Mouse (Mus musculus) midbrain, embryonic 14.5 days (tissue): ENCODE measurements around the gene Grin2a. TPM values are rescaled to one million over a fixed set of nuclear protein-coding genes. Genes with fewer than 3 reads are reported as not detected.

ENCODE experiments used
- ATAC-seq: fragments of 200-750 bp; cut with Nextera tagmentation; 2 replicates; pipeline ENCODE4 v1.8.0; 2017; ENCODE audit warnings: moderate number of reproducible peaks, moderate library complexity; ENCODE audit not compliant: low FRiP score, low TSS enrichment
- DNase-seq: peaks from one replicate; pipeline ENCODE4 v3.0.0-alpha.2; 2015
- H3K27ac ChIP-seq: fragments of 300-500 bp; sonication (generic); replicated peaks from 2 replicates; pipeline ENCODE4 v1.5.1; 2014; ENCODE audit warnings: mild to moderate bottlenecking, low read depth, low read length, moderate library complexity
- H3K27me3 ChIP-seq: fragments of 300-500 bp; sonication (generic); 2 replicates; pipeline ENCODE4 v1.6.1; 2014; ENCODE audit warnings: low read length, control low read depth, mixed read lengths; ENCODE audit not compliant: control insufficient read depth, insufficient read depth
- H3K36me3 ChIP-seq: fragments of 300-500 bp; sonication (generic); 2 replicates; pipeline ENCODE4 v1.6.1; 2014; ENCODE audit warnings: low read length, control low read depth; ENCODE audit not compliant: control insufficient read depth, insufficient read depth
- H3K4me1 ChIP-seq: fragments of 300-500 bp; sonication (generic); 2 replicates; pipeline ENCODE4 v1.6.1; 2014; ENCODE audit warnings: mild to moderate bottlenecking, antibody characterized with exemption, low read length, control low read depth; ENCODE audit not compliant: control insufficient read depth, insufficient read depth
- H3K4me2 ChIP-seq: fragments of 300-500 bp; sonication (generic); 2 replicates; pipeline ENCODE4 v1.6.1; 2014; ENCODE audit warnings: mild to moderate bottlenecking, low read length, moderate library complexity
- H3K4me3 ChIP-seq: fragments of 300-500 bp; sonication (generic); replicated peaks from 2 replicates; pipeline ENCODE4 v1.5.1; 2014; ENCODE audit warnings: low read depth, low read length
- H3K9ac ChIP-seq: fragments of 300-500 bp; sonication (generic); replicated peaks from 2 replicates; pipeline ENCODE4 v1.6.1; 2014; ENCODE audit warnings: mild to moderate bottlenecking, low read length, moderate library complexity
- H3K9me3 ChIP-seq: fragments of 300-500 bp; sonication (generic); 2 replicates; pipeline ENCODE4 v1.6.1; 2016; ENCODE audit warnings: low read length, control low read depth, mixed read lengths; ENCODE audit not compliant: control insufficient read depth
- WGBS: fragments of 180-500 bp; shearing (Covaris S2); extraction: QIAGEN DNeasy Blood & Tissue Kit; methylation state at CpG from one replicate; pipeline ENCODE4 v1.1.7; 2014; 5-methylcytosine and 5-hydroxymethylcytosine counted together
- polyA plus RNA-seq: library from polyadenylated mRNA; unstranded; fragments of >200 nt; fragmentation: Nextera tagmentation; extraction: Ambion mirVana; gene quantifications from 2 replicates; pipeline ENCODE4 v1.2.1, GENCODE M21; 2014

The Grin2a gene
- polyA plus RNA-seq, 1 experiment from 2014 or later, result 2.4 TPM

- no peak for ATAC-seq
- Histone ChIP-seq H3K9ac (no peak overlapping the region), H3K4me3 (no peak overlapping the region), H3K27ac (no peak overlapping the region), H3K27me3 (no peaks in the 10 kb centered on the region), H3K9me3 (no peaks in the 10 kb centered on the region), H3K4me2 (no peak overlapping the region), H3K4me1 (no peaks in the 10 kb centered on the region), H3K36me3 (no peaks in the 10 kb centered on the region)
- DNase-seq, result no peak
- WGBS, result 93% methylated on average over 5 of the region's 5 CpGs
These were observed 92.5 kb downstream of the Grin2a start for GRCm38 (mm10) chr16:9902680-9903463.

DNA sequence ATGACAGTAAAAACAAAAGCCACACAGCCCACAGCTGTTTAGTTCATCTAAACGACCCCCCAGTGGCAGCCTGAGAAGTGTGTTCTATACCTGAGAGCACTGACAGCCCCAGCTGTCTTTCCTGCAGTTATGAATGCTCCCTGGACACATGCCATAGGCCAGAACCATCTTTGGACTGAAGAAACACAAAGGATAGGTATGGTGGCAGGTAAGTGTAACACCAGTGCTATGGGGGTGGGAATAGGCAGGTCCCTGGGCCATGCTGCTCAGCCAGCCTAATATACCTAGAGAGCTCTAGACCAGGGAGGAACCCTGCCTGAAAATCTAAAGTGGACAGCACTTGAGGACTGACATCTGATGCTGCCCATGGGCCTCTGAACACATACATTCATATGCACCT lies 93.9 kb downstream of the Grin2a start:
- H3K9me3 ChIP-seq, result no peaks in the 10 kb centered on the region

DNA sequence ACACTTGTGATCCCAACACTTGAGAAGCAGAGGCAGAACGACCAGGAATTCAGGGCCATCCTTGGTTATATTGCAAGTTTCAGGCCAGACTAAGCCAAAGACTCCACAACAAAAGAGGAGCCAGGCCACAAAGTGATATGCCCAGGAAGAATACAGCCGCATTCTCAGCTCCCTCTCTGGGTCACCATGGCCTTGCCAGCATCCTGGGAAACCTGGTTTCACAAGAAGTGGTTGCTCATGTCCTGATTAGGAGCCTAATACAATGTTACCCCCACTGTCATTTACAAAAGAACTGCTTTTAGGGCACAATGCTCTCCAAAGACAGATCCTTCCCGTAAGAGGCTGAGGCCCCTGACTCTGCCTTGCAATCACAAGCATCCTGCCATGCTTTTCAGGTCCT lies 94.4 kb downstream of the Grin2a start:
- no peak for DNase-seq
- no peak overlapping the region for H3K4me3 ChIP-seq
- H3K4me2 ChIP-seq, result no peak overlapping the region
- H3K27ac ChIP-seq, result no peak overlapping the region
- H3K4me1 ChIP-seq, result no peaks in the 10 kb centered on the region
- no peak for ATAC-seq
- 72% methylated on average over 3 of the region's 3 CpGs for WGBS
- no peaks in the 10 kb centered on the region for H3K36me3 ChIP-seq
- no peaks in the 10 kb centered on the region for H3K27me3 ChIP-seq
- H3K9me3 ChIP-seq, result no peaks in the 10 kb centered on the region
- no peak overlapping the region for H3K9ac ChIP-seq

More for the DNA sequence above, 93.9 kb downstream of the Grin2a start:
- H3K9ac ChIP-seq, result no peak overlapping the region
- 55% methylated on average over 1 of the region's 1 CpGs for WGBS
- ATAC-seq (no peak), DNase-seq (no peak)
- no peak overlapping the region for H3K27ac ChIP-seq
- H3K4me3 ChIP-seq, result no peak overlapping the region
- H3K27me3 ChIP-seq, result no peaks in the 10 kb centered on the region
- H3K4me2 ChIP-seq, result no peak overlapping the region
- no peaks in the 10 kb centered on the region for H3K4me1 ChIP-seq
- no peaks in the 10 kb centered on the region for H3K36me3 ChIP-seq

DNA sequence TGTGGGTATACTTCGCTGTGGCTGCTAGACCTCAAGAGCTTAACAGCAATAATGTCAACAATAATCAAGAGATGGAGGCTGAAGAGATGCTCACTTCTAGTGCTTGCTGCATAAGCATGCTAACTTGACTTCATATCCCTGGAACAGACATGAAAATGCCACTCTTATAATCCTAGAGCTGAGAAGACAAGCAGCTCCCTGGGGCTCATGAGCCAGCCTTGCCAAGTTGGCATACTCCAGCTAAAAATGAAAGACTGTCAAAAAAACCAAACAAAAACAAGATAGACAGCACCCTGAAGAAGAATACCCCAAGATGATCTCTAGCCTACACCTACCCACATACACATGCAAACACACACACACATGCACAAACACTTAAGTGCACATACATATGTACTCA lies 95.2 kb downstream of the Grin2a start:
- Histone ChIP-seq H3K9ac (no peak overlapping the region), H3K27me3 (no peaks in the 10 kb centered on the region)
- 97% methylated on average over 1 of the region's 1 CpGs for WGBS

DNA sequence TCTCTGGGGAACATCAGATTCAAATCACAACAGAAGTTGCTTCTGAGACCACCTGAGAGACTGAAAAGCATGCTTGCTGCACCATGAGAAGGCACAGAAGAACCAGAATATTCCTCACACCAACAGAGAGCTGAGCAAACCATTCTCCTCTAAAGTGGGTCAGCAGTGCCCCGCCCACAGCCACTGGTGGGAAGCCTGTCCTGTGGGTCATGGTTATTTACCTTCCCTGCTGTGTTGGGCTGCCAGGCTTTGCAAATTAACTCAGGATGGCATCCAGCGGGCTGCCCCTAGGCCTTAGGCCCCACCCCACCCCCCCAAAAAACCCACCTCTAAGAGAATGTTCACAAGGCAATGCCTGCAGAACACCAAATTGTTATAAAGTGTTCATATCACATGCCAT lies 96.2 kb downstream of the Grin2a start:
- H3K9ac ChIP-seq, result no peak overlapping the region
- H3K4me2 ChIP-seq, result no peak overlapping the region
- H3K27ac ChIP-seq, result no peak overlapping the region
- H3K4me3 ChIP-seq, result no peak overlapping the region
- no peaks in the 10 kb centered on the region for H3K36me3 ChIP-seq
- no peaks in the 10 kb centered on the region for H3K9me3 ChIP-seq
- 82% methylated on average over 2 of the region's 2 CpGs for WGBS
- H3K4me1 ChIP-seq, result no peaks in the 10 kb centered on the region
- no peaks in the 10 kb centered on the region for H3K27me3 ChIP-seq
- ATAC-seq, result no peak
- no peak for DNase-seq

More for the DNA sequence above, 95.2 kb downstream of the Grin2a start:
- ATAC-seq (no peak), DNase-seq (no peak)
- Histone ChIP-seq H3K9me3 (no peaks in the 10 kb centered on the region), H3K4me1 (no peaks in the 10 kb centered on the region), H3K27ac (no peak overlapping the region), H3K4me2 (no peak overlapping the region), H3K4me3 (no peak overlapping the region), H3K36me3 (no peaks in the 10 kb centered on the region)

DNA sequence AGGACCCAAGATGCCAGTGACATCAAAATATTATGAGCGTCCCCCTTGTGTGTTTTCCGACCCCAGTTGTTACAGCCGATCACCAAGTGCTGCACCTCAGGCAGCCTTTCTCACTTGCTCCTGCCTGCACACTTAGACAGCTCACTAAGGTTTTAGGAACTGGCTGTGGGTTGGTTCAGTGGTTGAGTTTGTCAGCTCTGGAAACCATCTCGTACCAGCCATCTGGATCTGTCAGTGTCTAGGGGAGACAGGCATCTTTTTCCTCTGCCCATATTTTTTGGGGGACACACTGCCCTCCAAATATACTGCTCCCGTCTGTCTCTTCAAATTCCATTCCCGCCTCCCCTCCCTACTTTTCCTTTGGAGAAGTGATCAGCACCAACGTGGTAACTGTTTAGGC lies 99.8 kb downstream of the Grin2a start:
- ATAC-seq (no peak), DNase-seq (no peak)
- Histone ChIP-seq H3K36me3 (no peaks in the 10 kb centered on the region), H3K4me2 (no peak overlapping the region), H3K4me3 (no peak overlapping the region), H3K9me3 (no peaks in the 10 kb centered on the region), H3K27me3 (no peaks in the 10 kb centered on the region), H3K4me1 (no peaks in the 10 kb centered on the region), H3K27ac (no peak overlapping the region), H3K9ac (no peak overlapping the region)
- WGBS, result 86% methylated on average over 7 of the region's 7 CpGs

DNA sequence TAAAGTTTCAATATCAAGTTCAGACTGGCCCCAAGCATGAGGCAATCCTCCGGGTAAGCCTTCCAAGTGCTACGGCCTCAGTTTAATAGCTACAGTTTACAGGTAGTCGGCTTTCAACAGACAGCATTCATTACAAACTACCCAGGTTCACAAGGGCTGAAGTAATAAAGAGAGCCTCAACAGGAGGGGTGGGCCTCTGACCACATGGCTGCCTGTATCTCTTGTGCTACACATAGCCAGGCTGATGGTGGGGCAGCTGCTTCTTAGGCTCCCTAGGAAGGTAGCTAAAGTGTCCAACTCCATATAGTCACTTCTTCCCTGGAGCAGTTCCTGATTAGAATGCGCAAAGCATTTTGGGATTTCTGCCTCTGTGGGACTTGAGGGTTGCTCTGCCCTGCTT lies 109.2 kb downstream of the Grin2a start:
- WGBS, result 88% methylated on average over 4 of the region's 4 CpGs
- Histone ChIP-seq H3K36me3 (no peaks in the 10 kb centered on the region), H3K4me3 (no peak overlapping the region), H3K9ac (no peak overlapping the region), H3K27me3 (no peaks in the 10 kb centered on the region), H3K9me3 (no peaks in the 10 kb centered on the region), H3K27ac (no peak overlapping the region), H3K4me2 (no peak overlapping the region), H3K4me1 (no peaks in the 10 kb centered on the region)
- ATAC-seq (no peak), DNase-seq (no peak)

- Histone ChIP-seq H3K27me3 (no peaks in the 10 kb centered on the region), H3K9me3 (no peaks in the 10 kb centered on the region), H3K9ac (no peak overlapping the region), H3K4me1 (no peaks in the 10 kb centered on the region), H3K4me3 (no peak overlapping the region), H3K4me2 (no peak overlapping the region), H3K27ac (no peak overlapping the region), H3K36me3 (no peaks in the 10 kb centered on the region)
- ATAC-seq (no peak), DNase-seq (no peak)
- 93% methylated on average over 2 of the region's 2 CpGs for WGBS
These were observed 111.2 kb downstream of the Grin2a start for GRCm38 (mm10) chr16:9884141-9884540.

DNA sequence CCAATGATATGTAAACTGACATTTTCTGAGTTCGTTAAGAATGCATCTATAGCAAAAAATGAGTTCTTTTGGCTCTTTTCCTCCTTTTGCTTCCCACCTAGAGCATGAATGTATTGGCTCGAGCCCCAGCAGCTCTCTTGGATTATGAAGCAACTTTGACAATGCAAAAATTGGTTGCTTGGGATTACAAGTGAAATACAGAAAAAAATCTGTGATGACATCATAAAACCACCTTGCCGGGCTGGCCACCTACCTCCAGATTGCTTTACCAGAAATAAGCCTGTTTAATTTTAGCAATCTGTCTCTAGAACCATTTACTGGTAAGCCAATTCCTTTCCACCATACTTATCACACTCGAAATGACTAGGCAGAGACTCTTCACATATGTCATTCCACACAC lies 112.9 kb downstream of the Grin2a start:
- no peak overlapping the region for H3K4me2 ChIP-seq
- no peaks in the 10 kb centered on the region for H3K36me3 ChIP-seq
- no peaks in the 10 kb centered on the region for H3K27me3 ChIP-seq
- ATAC-seq (no peak), DNase-seq (no peak)
- H3K4me3 ChIP-seq, result no peak overlapping the region
- no peak overlapping the region for H3K9ac ChIP-seq
- H3K4me1 ChIP-seq, result no peaks in the 10 kb centered on the region
- 87% methylated on average over 4 of the region's 4 CpGs for WGBS
- H3K9me3 ChIP-seq, result no peaks in the 10 kb centered on the region
- no peak overlapping the region for H3K27ac ChIP-seq
